Mouse (Mus musculus) activated CD4-positive, CD25-positive, alpha-beta regulatory T cell, adult 4 months (primary cell): ENCODE data around the gene Tars2. TPM values are rescaled to one million over a fixed set of nuclear protein-coding genes. Genes with fewer than 3 reads are reported as not detected.

Source experiments
- ATAC-seq: one replicate; pipeline ENCODE4 v1.8.0; 2017
- polyA plus RNA-seq, 2 experiments: library from polyadenylated mRNA; unstranded; fragments of 100-300 nt; shearing (Covaris generic); gene quantifications; one replicate each; pipeline ENCODE4 v1.2.1; 2017

Gene Tars2
- polyA plus RNA-seq, 2 experiments from 2014 or later, result 67.4 to 73.6 TPM

DNA sequence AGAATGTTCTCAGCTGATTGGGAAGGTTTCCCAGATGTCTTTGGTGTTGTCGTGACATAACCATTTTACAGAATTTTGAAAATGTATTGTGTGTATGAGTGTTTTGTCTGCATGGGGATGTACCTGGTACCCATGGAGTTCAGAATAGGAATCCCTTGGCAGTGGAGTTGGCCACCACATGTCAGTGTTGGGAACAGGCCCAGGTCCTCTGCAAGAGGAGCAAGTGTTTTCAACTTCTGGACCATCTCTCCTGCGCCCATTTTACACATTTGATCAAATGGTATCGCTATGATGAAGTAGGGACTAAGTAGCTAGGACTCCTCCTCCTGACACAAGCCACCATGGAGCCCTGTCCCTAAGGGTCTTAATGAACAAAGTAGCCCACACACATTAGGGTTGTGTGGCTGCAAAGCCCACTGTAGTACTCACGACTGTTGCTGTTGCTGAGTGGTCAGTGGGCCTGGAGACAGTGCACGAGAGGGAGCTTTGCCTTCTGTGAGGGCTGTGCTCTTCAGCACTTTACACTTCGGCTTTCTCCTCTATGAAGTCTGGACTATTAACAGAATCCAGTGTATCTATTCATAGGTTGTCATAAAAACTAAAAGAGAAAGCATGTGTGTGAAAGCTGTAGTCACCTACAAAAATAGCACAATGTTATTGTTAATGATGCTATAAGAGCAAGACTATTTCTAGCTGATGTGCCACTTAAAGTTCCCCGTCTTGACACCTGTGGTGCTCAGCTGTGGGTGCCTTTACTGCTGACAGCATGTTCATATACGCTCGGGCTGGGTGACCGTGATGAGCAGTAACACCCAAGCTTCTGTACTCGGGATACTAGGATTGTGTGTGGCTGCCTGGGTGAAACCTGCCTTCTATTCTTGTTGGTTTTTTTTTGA lies 65.0 kb downstream of the Tars2 start:
- ATAC-seq, result no peak

- no peak for ATAC-seq
Observed at GRCm38 (mm10) chr3:95693821-95694807, 65.9 kb downstream of the Tars2 start.

DNA sequence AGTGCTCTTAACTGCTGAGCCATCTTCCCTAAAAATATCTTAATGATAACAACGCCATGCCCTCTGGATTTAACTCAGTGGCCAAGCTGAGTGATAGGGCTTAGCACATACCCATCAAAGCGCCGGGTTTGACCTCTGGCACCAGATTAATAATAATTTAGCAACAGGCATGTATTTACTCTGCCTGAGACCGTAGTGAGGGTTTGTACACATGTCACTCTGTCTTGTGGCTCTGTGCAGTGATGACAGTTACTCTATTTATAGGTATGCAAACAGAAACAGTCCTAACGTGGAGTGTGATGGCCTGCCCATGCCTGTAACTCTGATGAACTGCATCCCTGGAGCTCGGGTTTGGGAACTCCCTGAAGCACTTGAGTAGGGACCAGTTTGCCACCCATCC lies 67.3 kb downstream of the Tars2 start:
- ATAC-seq, result no peak

GRCm38 (mm10) chr3:95690552-95690951 lies 69.5 kb downstream of the Tars2 start:
- ATAC-seq, result peak; percentile 50

Other genes with a start within 250 kb of the Tars2 start
- gene Ctss, start 233.4 kb downstream of the Tars2 start, polyA plus RNA-seq, result 100 to 1,000 TPM; 365 to 472 TPM
- not detected for gene Hormad1, start 200.5 kb downstream of the Tars2 start, polyA plus RNA-seq
- 10 to 100 TPM; 28.3 to 34.6 TPM for gene Golph3l, start 171.3 kb downstream of the Tars2 start, polyA plus RNA-seq
- 10 to 100 TPM; 67.7 to 82.4 TPM for gene Ensa, start 135.2 kb downstream of the Tars2 start, polyA plus RNA-seq
- 10 to 100 TPM; 62.9 to 76.7 TPM for gene Mcl1, start 101.4 kb downstream of the Tars2 start, polyA plus RNA-seq
- 1 to 10 TPM; 3.2 to 3.5 TPM for gene Adamtsl4, start 72.3 kb downstream of the Tars2 start, polyA plus RNA-seq
- 100 to 1,000 TPM; 115 to 149 TPM for gene Ecm1, start 20.6 kb downstream of the Tars2 start, polyA plus RNA-seq
- 10 to 100 TPM; 22.7 to 26.4 TPM for gene Rprd2, start 58.7 kb upstream of the Tars2 start, polyA plus RNA-seq
- 10 to 100 TPM; 31.7 to 44.5 TPM for gene Prpf3, start 95.7 kb upstream of the Tars2 start, polyA plus RNA-seq
- gene Mrps21, start 111.3 kb upstream of the Tars2 start, polyA plus RNA-seq, result 100 to 1,000 TPM; 334 to 354 TPM
- gene Ciart, start 122.0 kb upstream of the Tars2 start, polyA plus RNA-seq, result 1 to 10 TPM; 4.4 to 7.0 TPM
- gene BC028528, start 131.8 kb upstream of the Tars2 start, polyA plus RNA-seq, result 1 to 10 TPM; 1.2 to 1.5 TPM
- 10 to 100 TPM; 32.2 to 44.2 TPM for gene Aph1a, start 133.8 kb upstream of the Tars2 start, polyA plus RNA-seq
- gene Car14, start 144.5 kb upstream of the Tars2 start, polyA plus RNA-seq, result not detected
- gene Anp32e, start 169.0 kb upstream of the Tars2 start, polyA plus RNA-seq, result 100 to 1,000 TPM; 162 to 218 TPM
- 10 to 100 TPM in 1 of 2 experiments, 1 to 10 TPM in 1; 7.5 to 12.8 TPM for gene Plekho1, start 235.8 kb upstream of the Tars2 start, polyA plus RNA-seq